Mouse (Mus musculus): Measurements from ENCODE around the gene Pafah1b3. TPM values are rescaled to one million over a fixed set of nuclear protein-coding genes. Genes with fewer than 3 reads are reported as not detected.

The Pafah1b3 gene
- total and polyA plus RNA-seq, 3 experiments, result 85.6 to 180 (median 110) TPM

GRCm38 (mm10) chr7:25279076-25279860 lies 18.5 kb downstream of the Pafah1b3 start:
- Histone ChIP-seq H3K36me3 (ENCODE audit: control insufficient read depth in 1 of 2, insufficient read depth in 2 of 2, low read length in 2 of 2) (peaks cover 0 to 48% of the 10 kb centered on the region in 2 experiments; a peak in 2 of 4 replicates), H3K4me1 (ENCODE audit: control insufficient read depth in 1 of 2, insufficient read depth in 2 of 2, low read length in 2 of 2) (peaks cover 30 to 50% of the 10 kb centered on the region in 2 experiments), H3K27me3 (ENCODE audit: control insufficient read depth in 1 of 2, insufficient read depth in 2 of 2, low read length in 2 of 2) (no peaks in the 10 kb centered on the region), H3K27ac (ENCODE audit: control insufficient read depth, low read depth, low read length) (peak overlapping the region; percentile 94), H3K4me3 (ENCODE audit: control insufficient read depth in 1 of 2, insufficient read depth in 1 of 2, low read depth in 2 of 2, low read length in 2 of 2) (peak overlapping the region; percentile 42 to 44), H3K9ac (ENCODE audit: control insufficient read depth, low read depth, low read length, poor library complexity, severe bottlenecking) (peak overlapping the region; percentile 62), H3K9me3 (replicated peaks; ENCODE audit: insufficient read depth, low read length) (no peaks in the 10 kb centered on the region), H3K79me2 (ENCODE audit: control insufficient read depth, insufficient read depth, low read length, poor library complexity) (peaks cover 29% of the 10 kb centered on the region)
- peak; percentile 89 for DNase-seq (ENCODE audit: low read depth, low spot score)
- TF ChIP-seq GABPA (IDR thresholded peaks at IDR 0.05; ENCODE audit: low read depth, low read length) (no peak), USF2 (IDR thresholded peaks at IDR 0.05; ENCODE audit: borderline replicate concordance in 1 of 2, insufficient read depth in 1 of 2, low read depth in 1 of 2, low read length in 2 of 2) (no peak), MXI1 (IDR thresholded peaks at IDR 0.05; ENCODE audit: low read depth, low read length) (peak; percentile 70; the same call in 1 of the 2 replicates), ZKSCAN1 (IDR thresholded peaks at IDR 0.05; ENCODE audit: low read depth, low read length) (no peak), NRF1 (IDR thresholded peaks at IDR 0.05; ENCODE audit: insufficient read depth, low read depth, low read length, poor library complexity, severe bottlenecking) (0 out of 2 replicates have a peak, but pooled peaks have one; percentile 14), CHD2 (IDR thresholded peaks at IDR 0.05; ENCODE audit: low read length) (no peak), MYB (IDR thresholded peaks at IDR 0.05; ENCODE audit: low read depth, low read length) (no peak), KAT2A (conservative IDR thresholded peaks at IDR 0.05; ENCODE audit: low read depth, low read length) (no peak), JUND (IDR thresholded peaks at IDR 0.05; ENCODE audit: low read depth, low read length) (no peak), ZC3H11A (IDR thresholded peaks at IDR 0.05; ENCODE audit: low read depth, low read length) (no peak), SMC3 (IDR thresholded peaks at IDR 0.05; ENCODE audit: low read depth, low read length) (no peak), EP300 (IDR thresholded peaks at IDR 0.05; ENCODE audit: low read depth in 1 of 2, low read length in 2 of 2) (peak in 1 of 2 experiments; percentile 46; a peak in 2 of 4 replicates), MAX (IDR thresholded peaks at IDR 0.05; ENCODE audit: low read length) (peak; percentile 21; the same call in 1 of the 2 replicates), TAL1 (IDR thresholded peaks at IDR 0.05; ENCODE audit: low read length) (no peak), MEF2A (IDR thresholded peaks at IDR 0.05; ENCODE audit: extremely low read depth, insufficient replicate concordance, low read depth, low read length, poor library complexity, severe bottlenecking) (peak; percentile 97), NELFE (IDR thresholded peaks at IDR 0.05; ENCODE audit: low read depth, low read length) (no peak), HCFC1 (IDR thresholded peaks at IDR 0.05; ENCODE audit: low read depth, low read length) (no peak), ELF1 (IDR thresholded peaks at IDR 0.05; ENCODE audit: low read depth, low read length) (no peak), UBTF (IDR thresholded peaks at IDR 0.05; ENCODE audit: borderline replicate concordance, insufficient read depth, low read depth, low read length) (no peak), TCF12 (IDR thresholded peaks at IDR 0.05; ENCODE audit: low read depth, low read length) (peak; percentile 6; the same call in 1 of the 2 replicates), ZNF384 (IDR thresholded peaks at IDR 0.05; ENCODE audit: low read depth, low read length) (no peak), CTCF (IDR thresholded peaks at IDR 0.05 in 2 of 3, conservative IDR thresholded peaks at IDR 0.05 in 1 of 3; ENCODE audit: control insufficient read depth in 1 of 3, insufficient read depth in 1 of 3, low read depth in 2 of 3, low read length in 3 of 3, poor library complexity in 1 of 3, severe bottlenecking in 1 of 3) (peak in 2 of 3 experiments; percentile 23 to 32; a peak in 3 of 6 replicates), GATA1 (IDR thresholded peaks at IDR 0.05; ENCODE audit: low read depth, low read length) (no peak), ETS1 (IDR thresholded peaks at IDR 0.05; ENCODE audit: low read depth, low read length) (peak; percentile 75), MYC (IDR thresholded peaks at IDR 0.05; ENCODE audit: low read depth, low read length) (no peak), CHD1 (IDR thresholded peaks at IDR 0.05; ENCODE audit: low read depth, low read length) (no peak), RCOR1 (IDR thresholded peaks at IDR 0.05; ENCODE audit: low read depth, low read length) (0 out of 2 replicates have a peak, but pooled peaks have one; percentile 7), POLR2AphosphoS5 (IDR thresholded peaks at IDR 0.05; ENCODE audit: borderline replicate concordance, low read depth, low read length) (no peak), ZMIZ1 (IDR thresholded peaks at IDR 0.05; ENCODE audit: low read depth, low read length) (no peak), POLR2AphosphoS2 (IDR thresholded peaks at IDR 0.05; ENCODE audit: low read length) (no peak), USF1 (IDR thresholded peaks at IDR 0.05; ENCODE audit: low read depth, low read length) (no peak), MAFK (IDR thresholded peaks at IDR 0.05; ENCODE audit: borderline replicate concordance, low read depth, low read length) (no peak), RAD21 (IDR thresholded peaks at IDR 0.05; ENCODE audit: low read depth, low read length) (no peak), E2F4 (IDR thresholded peaks at IDR 0.05; ENCODE audit: borderline replicate concordance, low read depth, low read length) (no peak), BHLHE40 (IDR thresholded peaks at IDR 0.05; ENCODE audit: borderline replicate concordance, low read depth, low read length) (peak; percentile 38; the same call in 1 of the 2 replicates)
